Mouse (Mus musculus): ENCODE measurements around the gene Hapln4. TPM values are rescaled to one million over a fixed set of nuclear protein-coding genes. Genes with fewer than 3 reads are reported as not detected.

Gene Hapln4
- polyA plus RNA-seq, 1 experiment from 2014 or later: not detected

- 0 out of 2 replicates have a peak, but pooled peaks cover 9% of the 10 kb centered on the region for H3K4me1 ChIP-seq
- H3K9me3 ChIP-seq: no peaks in the 10 kb centered on the region
- ATAC-seq (ENCODE audit: low FRiP score, low read depth): no peak
- no peak overlapping the region for H3K9ac ChIP-seq
- no peak overlapping the region for H3K4me3 ChIP-seq
- H3K36me3 ChIP-seq: peaks cover 36% of the 10 kb centered on the region
- no peak overlapping the region for H3K4me2 ChIP-seq (replicated peaks)
- H3K27me3 ChIP-seq: peaks cover 13% of the 10 kb centered on the region
- H3K27ac ChIP-seq: no peak overlapping the region
- 78% methylated on average over 1 of the region's 1 CpGs for WGBS
Observed at GRCm38 (mm10) chr8:70073682-70074081, 9.6 kb upstream of the Hapln4 start.

DNA sequence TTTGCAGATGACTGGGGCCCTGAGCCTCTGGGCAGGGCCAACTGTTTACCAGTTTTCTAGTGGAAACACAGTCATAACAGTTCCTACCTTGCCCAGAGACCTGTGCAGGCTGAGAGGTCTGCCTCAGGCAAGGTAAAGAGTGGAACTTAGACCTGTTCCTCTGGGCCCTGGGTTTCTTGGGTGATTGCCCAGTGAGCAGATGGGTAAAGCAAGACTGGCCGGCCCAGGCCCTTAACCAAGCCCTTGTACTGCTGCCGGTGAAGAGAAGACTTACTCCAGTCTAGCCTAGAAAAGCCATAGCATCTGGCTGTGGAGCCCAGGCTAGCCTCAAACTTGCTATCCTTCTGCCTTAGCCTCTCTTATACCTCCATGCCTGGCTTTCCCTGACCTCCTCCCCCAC, 1.3 kb upstream of the Hapln4 start:
- Histone ChIP-seq H3K4me3 (no peak overlapping the region), H3K4me2 (replicated peaks) (no peak overlapping the region), H3K9me3 (no peaks in the 10 kb centered on the region), H3K9ac (no peak overlapping the region), H3K4me1 (peaks cover 18% of the 10 kb centered on the region), H3K36me3 (no peaks in the 10 kb centered on the region), H3K27ac (no peak overlapping the region), H3K27me3 (peaks cover 64% of the 10 kb centered on the region)
- 80% methylated on average over 2 of the region's 2 CpGs for WGBS
- ATAC-seq (ENCODE audit: low FRiP score, low read depth): no peak

DNA sequence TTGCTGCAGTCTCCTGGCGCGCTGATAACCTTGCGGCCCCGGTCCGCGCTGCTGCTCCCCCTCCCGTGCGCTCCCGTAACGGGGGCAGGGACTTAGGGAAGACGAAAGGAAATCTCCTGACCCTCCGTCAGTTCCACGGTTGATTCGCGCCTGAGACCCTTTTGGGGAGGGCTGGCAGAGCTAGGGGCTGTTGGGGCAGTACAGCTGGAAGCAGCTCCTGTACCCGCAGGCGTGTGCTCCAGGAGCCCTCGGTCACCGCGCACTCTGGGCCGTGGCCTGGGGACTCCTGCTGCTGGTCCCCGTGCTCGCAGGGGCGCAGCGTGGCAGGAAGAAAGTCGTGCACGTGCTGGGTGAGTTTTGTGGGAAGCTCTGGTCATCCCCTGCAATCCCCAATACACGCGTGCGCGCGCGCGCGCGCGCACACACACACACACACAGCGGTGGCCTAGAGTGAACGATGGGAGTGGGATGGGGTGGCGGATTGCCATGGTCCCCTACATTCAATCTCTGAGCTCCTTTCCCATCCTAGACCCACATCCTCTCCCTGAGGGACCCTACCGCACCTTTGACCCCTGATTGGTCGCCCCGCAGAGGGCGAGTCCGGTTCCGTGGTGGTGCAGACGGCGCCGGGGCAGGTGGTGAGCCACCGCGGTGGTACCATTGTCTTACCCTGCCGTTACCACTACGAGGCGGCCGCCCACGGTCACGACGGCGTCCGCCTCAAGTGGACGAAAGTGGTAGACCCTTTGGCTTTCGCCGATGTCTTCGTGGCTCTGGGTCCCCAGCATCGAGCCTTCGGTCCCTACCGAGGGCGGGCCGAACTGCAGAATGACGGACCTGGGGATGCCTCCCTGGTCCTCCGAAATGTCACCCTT, 1.2 kb downstream of the Hapln4 start:
- 1% methylated on average over 71 of the region's 71 CpGs for WGBS
- peak overlapping the region; percentile 46 for H3K4me3 ChIP-seq
- H3K4me2 ChIP-seq (replicated peaks): peak overlapping the region; percentile 79
- H3K27ac ChIP-seq: no peak overlapping the region
- H3K9ac ChIP-seq: peak overlapping the region; percentile 60
- peaks cover 88% of the 10 kb centered on the region for H3K27me3 ChIP-seq
- no peaks in the 10 kb centered on the region for H3K36me3 ChIP-seq
- no peaks in the 10 kb centered on the region for H3K9me3 ChIP-seq
- peaks cover 28% of the 10 kb centered on the region for H3K4me1 ChIP-seq
- ATAC-seq (ENCODE audit: low FRiP score, low read depth): no peak

DNA sequence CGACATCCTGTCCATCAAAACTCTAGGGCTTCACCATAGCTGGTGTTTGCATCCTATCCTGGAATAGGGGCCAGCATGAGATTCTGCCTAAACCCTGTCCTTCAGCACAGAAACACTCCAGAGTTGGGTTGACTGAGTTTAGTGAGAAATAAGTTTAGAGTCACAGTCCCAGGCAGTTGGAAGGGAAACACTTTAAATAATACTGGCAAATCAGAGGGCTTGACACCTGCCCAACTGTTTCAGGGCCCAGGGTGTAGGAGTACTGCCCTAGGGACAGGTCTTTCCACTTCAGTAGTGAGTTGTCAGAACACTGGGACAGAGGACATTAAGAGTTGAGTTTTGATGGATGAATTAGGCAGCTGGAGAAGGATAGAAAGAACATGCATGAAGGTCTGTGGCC, 2.9 kb downstream of the Hapln4 start:
- Histone ChIP-seq H3K4me1 (peaks cover 28% of the 10 kb centered on the region), H3K36me3 (no peaks in the 10 kb centered on the region), H3K9me3 (no peaks in the 10 kb centered on the region), H3K27ac (no peak overlapping the region), H3K9ac (no peak overlapping the region), H3K4me2 (replicated peaks) (no peak overlapping the region), H3K27me3 (peaks cover 100% of the 10 kb centered on the region), H3K4me3 (no peak overlapping the region)
- 46% methylated on average over 1 of the region's 1 CpGs for WGBS
- ATAC-seq (ENCODE audit: low FRiP score, low read depth): no peak

DNA sequence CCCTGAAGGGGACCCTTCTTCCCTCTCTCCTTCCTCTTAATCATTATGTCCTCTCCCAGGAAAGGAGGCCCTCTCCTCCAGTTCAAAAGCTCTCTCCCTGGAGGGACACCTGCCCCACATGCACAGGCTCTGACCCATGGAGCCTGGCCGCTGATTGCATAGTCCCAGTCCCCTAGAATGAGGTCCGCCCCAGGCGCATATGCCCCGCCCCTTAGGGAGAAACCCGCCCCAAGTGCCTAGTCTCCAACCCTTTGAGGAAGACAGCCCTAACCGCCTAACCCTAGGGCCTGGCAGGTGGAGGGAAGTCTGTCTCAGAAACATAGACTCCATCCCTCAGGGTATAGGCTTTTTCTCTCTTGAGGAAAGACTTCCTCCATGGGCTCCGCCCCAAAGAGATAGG, 4.0 kb downstream of the Hapln4 start:
- Histone ChIP-seq H3K36me3 (no peaks in the 10 kb centered on the region), H3K27me3 (peaks cover 100% of the 10 kb centered on the region), H3K9me3 (no peaks in the 10 kb centered on the region), H3K27ac (no peak overlapping the region), H3K4me2 (replicated peaks) (no peak overlapping the region), H3K4me1 (peaks cover 28% of the 10 kb centered on the region), H3K9ac (no peak overlapping the region; the same call in 1 of the 2 replicates), H3K4me3 (no peak overlapping the region)
- ATAC-seq (ENCODE audit: low FRiP score, low read depth): no peak
- 7% methylated on average over 7 of the region's 7 CpGs for WGBS

- no peak overlapping the region for H3K27ac ChIP-seq
- H3K27me3 ChIP-seq: peaks cover 92% of the 10 kb centered on the region
- H3K4me1 ChIP-seq: peaks cover 27% of the 10 kb centered on the region
- H3K36me3 ChIP-seq: no peaks in the 10 kb centered on the region
- H3K9ac ChIP-seq: peak overlapping the region; percentile 54
- H3K9me3 ChIP-seq: no peaks in the 10 kb centered on the region
- ATAC-seq (ENCODE audit: low FRiP score, low read depth): peak; percentile 48; the same call in 1 of the 2 replicates
- WGBS: 5% methylated on average over 56 of the region's 56 CpGs
- peak overlapping the region; percentile 43 for H3K4me3 ChIP-seq
- peak overlapping the region; percentile 75 for H3K4me2 ChIP-seq (replicated peaks)
Observed at GRCm38 (mm10) chr8:70087836-70088650, 4.8 kb downstream of the Hapln4 start.

GRCm38 (mm10) chr8:70089296-70089960, 6.2 kb downstream of the Hapln4 start:
- H3K36me3 ChIP-seq: no peaks in the 10 kb centered on the region
- H3K27ac ChIP-seq: no peak overlapping the region
- ATAC-seq (ENCODE audit: low FRiP score, low read depth): no peak
- H3K4me3 ChIP-seq: no peak overlapping the region
- no peaks in the 10 kb centered on the region for H3K9me3 ChIP-seq
- H3K9ac ChIP-seq: no peak overlapping the region
- peaks cover 13% of the 10 kb centered on the region for H3K4me1 ChIP-seq
- peaks cover 87% of the 10 kb centered on the region for H3K27me3 ChIP-seq
- no peak overlapping the region for H3K4me2 ChIP-seq (replicated peaks)
- WGBS: 68% methylated on average over 9 of the region's 9 CpGs

GRCm38 (mm10) chr8:70092786-70093185, 9.5 kb downstream of the Hapln4 start:
- H3K9me3 ChIP-seq: peaks cover 6% of the 10 kb centered on the region
- peaks cover 7% of the 10 kb centered on the region; the same call in 1 of the 2 replicates for H3K4me1 ChIP-seq
- H3K4me3 ChIP-seq: no peak overlapping the region
- no peak overlapping the region for H3K27ac ChIP-seq
- H3K36me3 ChIP-seq: no peaks in the 10 kb centered on the region
- H3K4me2 ChIP-seq (replicated peaks): no peak overlapping the region
- 43% methylated on average over 8 of the region's 8 CpGs for WGBS
- peaks cover 57% of the 10 kb centered on the region for H3K27me3 ChIP-seq
- H3K9ac ChIP-seq: no peak overlapping the region
- ATAC-seq (ENCODE audit: low FRiP score, low read depth): no peak

- 73% methylated on average over 8 of the region's 8 CpGs for WGBS
- H3K4me2 ChIP-seq (replicated peaks): no peak overlapping the region
- H3K27ac ChIP-seq: no peak overlapping the region
- H3K4me3 ChIP-seq: no peak overlapping the region
- H3K36me3 ChIP-seq: no peaks in the 10 kb centered on the region
- 0 out of 2 replicates have a peak, but pooled peaks cover 5% of the 10 kb centered on the region for H3K27me3 ChIP-seq
- H3K9me3 ChIP-seq: peaks cover 9% of the 10 kb centered on the region
- ATAC-seq (ENCODE audit: low FRiP score, low read depth): no peak
- H3K9ac ChIP-seq: no peak overlapping the region
- H3K4me1 ChIP-seq: no peaks in the 10 kb centered on the region
Observed at GRCm38 (mm10) chr8:70099276-70099675, 16.0 kb downstream of the Hapln4 start.

GRCm38 (mm10) chr8:70100241-70100640, 17.0 kb downstream of the Hapln4 start:
- Histone ChIP-seq H3K4me1 (no peaks in the 10 kb centered on the region), H3K9ac (no peak overlapping the region), H3K4me3 (no peak overlapping the region), H3K27me3 (0 out of 2 replicates have a peak, but pooled peaks cover 9% of the 10 kb centered on the region), H3K4me2 (replicated peaks) (no peak overlapping the region), H3K9me3 (peaks cover 9% of the 10 kb centered on the region), H3K36me3 (no peaks in the 10 kb centered on the region), H3K27ac (no peak overlapping the region)
- no peak for ATAC-seq (ENCODE audit: low FRiP score, low read depth)
- 84% methylated on average over 8 of the region's 8 CpGs for WGBS

GRCm38 (mm10) chr8:70104506-70104905, 21.2 kb downstream of the Hapln4 start:
- Histone ChIP-seq H3K27me3 (peaks cover 35% of the 10 kb centered on the region), H3K36me3 (no peaks in the 10 kb centered on the region), H3K4me2 (replicated peaks) (no peak overlapping the region), H3K9me3 (no peaks in the 10 kb centered on the region), H3K9ac (no peak overlapping the region), H3K4me1 (no peaks in the 10 kb centered on the region), H3K4me3 (no peak overlapping the region), H3K27ac (no peak overlapping the region)
- 14% methylated on average over 6 of the region's 6 CpGs for WGBS
- no peak for ATAC-seq (ENCODE audit: low FRiP score, low read depth)

- H3K9me3 ChIP-seq: no peaks in the 10 kb centered on the region
- peaks cover 40% of the 10 kb centered on the region for H3K27me3 ChIP-seq
- no peaks in the 10 kb centered on the region for H3K36me3 ChIP-seq
- no peak overlapping the region for H3K4me3 ChIP-seq
- H3K4me2 ChIP-seq (replicated peaks): no peak overlapping the region
- no peak for ATAC-seq (ENCODE audit: low FRiP score, low read depth)
- H3K4me1 ChIP-seq: no peaks in the 10 kb centered on the region
- WGBS: 77% methylated on average over 7 of the region's 7 CpGs
- no peak overlapping the region for H3K9ac ChIP-seq
- H3K27ac ChIP-seq: no peak overlapping the region
Observed at GRCm38 (mm10) chr8:70104922-70105321, 21.7 kb downstream of the Hapln4 start.

Measured in limb, embryonic 13.5 days (tissue).